Mouse (Mus musculus) thymus, postnatal 0 days (tissue): ENCODE data around the gene Lrrn2. TPM values are rescaled to one million over a fixed set of nuclear protein-coding genes. Genes with fewer than 3 reads are reported as not detected.

Experiments
- DNase-seq: peaks from one replicate; pipeline ENCODE4 v3.0.0-alpha.2; 2015; ENCODE audit warnings: low spot score
- polyA plus RNA-seq: library from polyadenylated mRNA; unstranded; fragments of >200 nt; fragmentation: Nextera tagmentation; extraction: Ambion mirVana; gene quantifications from 2 replicates; pipeline ENCODE4 v1.2.1, GENCODE M21; 2015

Gene Lrrn2
- 0.15 and 0.16 TPM in 2 replicates for polyA plus RNA-seq

- DNase-seq = no peak
Observed at GRCm38 (mm10) chr1:132880161-132881005, at the start of gene Lrrn2. Gene Lrrn2 (plus strand): TSS chr1:132880273.

GRCm38 (mm10) chr1:132831963-132832362 lies 48.1 kb upstream of the Lrrn2 start:
- no peak for DNase-seq

- DNase-seq = no peak
Observed at GRCm38 (mm10) chr1:132834037-132834436, 46.0 kb upstream of the Lrrn2 start.

- no peak for DNase-seq
Observed at GRCm38 (mm10) chr1:132836895-132837294, 43.2 kb upstream of the Lrrn2 start.

- DNase-seq = no peak
Observed at GRCm38 (mm10) chr1:132837691-132838090, 42.4 kb upstream of the Lrrn2 start.

GRCm38 (mm10) chr1:132838371-132838770 lies 41.7 kb upstream of the Lrrn2 start:
- no peak for DNase-seq

GRCm38 (mm10) chr1:132843612-132844011 lies 36.5 kb upstream of the Lrrn2 start:
- no peak for DNase-seq

- DNase-seq = no peak
Observed at GRCm38 (mm10) chr1:132844088-132844804, 35.8 kb upstream of the Lrrn2 start.

GRCm38 (mm10) chr1:132845766-132846165 lies 34.3 kb upstream of the Lrrn2 start:
- DNase-seq = no peak

GRCm38 (mm10) chr1:132850809-132851208 lies 29.3 kb upstream of the Lrrn2 start:
- no peak for DNase-seq

GRCm38 (mm10) chr1:132851296-132851695 lies 28.8 kb upstream of the Lrrn2 start:
- DNase-seq = no peak

GRCm38 (mm10) chr1:132851771-132852170 lies 28.3 kb upstream of the Lrrn2 start:
- no peak for DNase-seq

- peak; percentile 4 for DNase-seq
Observed at GRCm38 (mm10) chr1:132853312-132853711, 26.8 kb upstream of the Lrrn2 start.

- DNase-seq = no peak
Observed at GRCm38 (mm10) chr1:132858516-132859383, 21.3 kb upstream of the Lrrn2 start.

- no peak for DNase-seq
Observed at GRCm38 (mm10) chr1:132864220-132864619, 15.9 kb upstream of the Lrrn2 start.

- no peak for DNase-seq
Observed at GRCm38 (mm10) chr1:132865585-132865984, 14.5 kb upstream of the Lrrn2 start.

- no peak for DNase-seq
Observed at GRCm38 (mm10) chr1:132870327-132870726, 9.7 kb upstream of the Lrrn2 start.

GRCm38 (mm10) chr1:132878951-132879610 lies 992 bp upstream of the Lrrn2 start:
- no peak for DNase-seq

- no peak for DNase-seq
Observed at GRCm38 (mm10) chr1:132879801-132880160, 292 bp upstream of the Lrrn2 start.

GRCm38 (mm10) chr1:132881041-132881761 lies 1.1 kb downstream of the Lrrn2 start:
- DNase-seq = no peak
